Mouse (Mus musculus) midbrain, embryonic 10.5 days (tissue): ENCODE results near the gene Tubal3. TPM values are rescaled to one million over a fixed set of nuclear protein-coding genes. Genes with fewer than 3 reads are reported as not detected.

ENCODE experiments used
- DNase-seq: peaks from one replicate; pipeline ENCODE4 v3.0.0-alpha.2; 2017; ENCODE audit warnings: low spot score
- H3K27ac ChIP-seq: fragments of 300-500 bp; sonication (generic); replicated peaks from 2 replicates; pipeline ENCODE4 v1.5.1; 2016; ENCODE audit warnings: mild to moderate bottlenecking
- H3K27me3 ChIP-seq: fragments of 300-500 bp; sonication (generic); 2 replicates; pipeline ENCODE4 v1.6.1; 2016; ENCODE audit warnings: low read depth, mild to moderate bottlenecking; ENCODE audit not compliant: poor library complexity, severe bottlenecking
- H3K36me3 ChIP-seq: fragments of 300-500 bp; sonication (generic); 2 replicates; pipeline ENCODE4 v1.6.1; 2016; ENCODE audit warnings: mild to moderate bottlenecking, moderate library complexity
- H3K4me1 ChIP-seq: fragments of 300-500 bp; sonication (generic); 2 replicates; pipeline ENCODE4 v1.6.1; 2016
- H3K4me3 ChIP-seq: fragments of 300-500 bp; sonication (generic); 2 replicates; pipeline ENCODE4 v1.5.1; 2016; ENCODE audit warnings: mild to moderate bottlenecking, moderate library complexity
- H3K9me3 ChIP-seq: fragments of 300-500 bp; sonication (generic); replicated peaks from 2 replicates; pipeline ENCODE4 v1.6.1; 2016; ENCODE audit warnings: mild to moderate bottlenecking
- WGBS: fragments of 180-500 bp; shearing (Covaris S2); methylation state at CpG from one replicate; pipeline ENCODE4 v1.1.7; 2016; 5-methylcytosine and 5-hydroxymethylcytosine counted together
- microRNA-seq: library from miRNA; unstranded; fragments of <30 nt; microRNA quantifications from one replicate; pipeline ENCODE4, GENCODE M21; 2017
- polyA plus RNA-seq: library from polyadenylated mRNA; unstranded; fragments of >200 nt; fragmentation: Nextera tagmentation; extraction: Ambion mirVana; gene quantifications from 2 replicates; pipeline ENCODE4 v1.2.1, GENCODE M21; 2016

The Tubal3 gene
- polyA plus RNA-seq, 1 experiment from 2014 or later: not detected

- H3K27me3 ChIP-seq: no peaks in the 10 kb centered on the region
- WGBS: 75% methylated on average over 2 of the region's 2 CpGs
Measured at GRCm38 (mm10) chr13:3945249-3945648, 27.2 kb downstream of the Tubal3 start, which contains the start of gene Ucn3. Ucn3 (minus strand) TSS chr13:3945349.

GRCm38 (mm10) chr13:3947267-3947666 is 29.2 kb downstream of the Tubal3 start:
- 92% methylated on average over 4 of the region's 4 CpGs for WGBS
- Histone ChIP-seq H3K4me3 (no peak overlapping the region), H3K27me3 (no peaks in the 10 kb centered on the region), H3K9me3 (0 out of 2 replicates have a peak, but pooled peaks cover 11% of the 10 kb centered on the region), H3K36me3 (no peaks in the 10 kb centered on the region), H3K27ac (no peak overlapping the region), H3K4me1 (no peaks in the 10 kb centered on the region)
- DNase-seq: no peak

More at GRCm38 (mm10) chr13:3945249-3945648, 27.2 kb downstream of the Tubal3 start, which contains the start of gene Ucn3:
- no peaks in the 10 kb centered on the region for H3K4me1 ChIP-seq
- no peak within 1 kb of the TSS for H3K27ac ChIP-seq
- H3K9me3 ChIP-seq: no peaks in the 10 kb centered on the region
- no peak within 1 kb of the TSS for H3K4me3 ChIP-seq
- no peaks in the 10 kb centered on the region for H3K36me3 ChIP-seq
- no peak for DNase-seq

GRCm38 (mm10) chr13:3949477-3949876 is 31.4 kb downstream of the Tubal3 start:
- Histone ChIP-seq H3K9me3 (0 out of 2 replicates have a peak, but pooled peaks cover 11% of the 10 kb centered on the region), H3K4me3 (no peak overlapping the region), H3K27ac (no peak overlapping the region), H3K36me3 (no peaks in the 10 kb centered on the region), H3K27me3 (no peaks in the 10 kb centered on the region), H3K4me1 (no peaks in the 10 kb centered on the region)
- WGBS: 91% methylated on average over 4 of the region's 4 CpGs
- no peak for DNase-seq

GRCm38 (mm10) chr13:3951198-3951914 is 33.3 kb downstream of the Tubal3 start:
- Histone ChIP-seq H3K4me3 (no peak overlapping the region), H3K9me3 (0 out of 2 replicates have a peak, but pooled peaks cover 11% of the 10 kb centered on the region), H3K27ac (no peak overlapping the region), H3K27me3 (no peaks in the 10 kb centered on the region), H3K4me1 (no peaks in the 10 kb centered on the region), H3K36me3 (no peaks in the 10 kb centered on the region)
- WGBS: 80% methylated on average over 6 of the region's 6 CpGs
- DNase-seq: no peak

- WGBS: 89% methylated on average over 4 of the region's 4 CpGs
- no peak overlapping the region for H3K4me3 ChIP-seq
Measured at GRCm38 (mm10) chr13:3968849-3969248, 50.8 kb downstream of the Tubal3 start.

More at GRCm38 (mm10) chr13:3968849-3969248, 50.8 kb downstream of the Tubal3 start:
- Histone ChIP-seq H3K4me1 (no peaks in the 10 kb centered on the region), H3K27me3 (no peaks in the 10 kb centered on the region), H3K27ac (no peak overlapping the region), H3K9me3 (no peaks in the 10 kb centered on the region), H3K36me3 (no peaks in the 10 kb centered on the region)
- DNase-seq: no peak

Small RNA genes within 50 kb of the gene (microRNA-seq; reads per million reads assigned to microRNA genes)
- not detected for gene Gm22460

Other genes with a start within 250 kb of the Tubal3 start
- not detected in 2 replicates for gene Calml3, start 114.0 kb upstream of the Tubal3 start, polyA plus RNA-seq
- not detected in 2 replicates for gene Calm4, start 80.5 kb upstream of the Tubal3 start, polyA plus RNA-seq
- gene Calm5, start 64.1 kb upstream of the Tubal3 start, polyA plus RNA-seq: not detected in 2 replicates
- gene Net1, start 54 bp upstream of the Tubal3 start, polyA plus RNA-seq: 42.9 and 45.7 TPM in 2 replicates
- not detected in 2 replicates for gene Ucn3, start 27.1 kb downstream of the Tubal3 start, polyA plus RNA-seq
- gene Akr1c14, start 130.7 kb downstream of the Tubal3 start, polyA plus RNA-seq: 0.15 and 0.33 TPM in 2 replicates
- gene Akr1c18, start 232.4 kb downstream of the Tubal3 start, polyA plus RNA-seq: not detected in 2 replicates